ENCODE assay signal across 16 mouse cellular contexts in the genomic region with DNA sequence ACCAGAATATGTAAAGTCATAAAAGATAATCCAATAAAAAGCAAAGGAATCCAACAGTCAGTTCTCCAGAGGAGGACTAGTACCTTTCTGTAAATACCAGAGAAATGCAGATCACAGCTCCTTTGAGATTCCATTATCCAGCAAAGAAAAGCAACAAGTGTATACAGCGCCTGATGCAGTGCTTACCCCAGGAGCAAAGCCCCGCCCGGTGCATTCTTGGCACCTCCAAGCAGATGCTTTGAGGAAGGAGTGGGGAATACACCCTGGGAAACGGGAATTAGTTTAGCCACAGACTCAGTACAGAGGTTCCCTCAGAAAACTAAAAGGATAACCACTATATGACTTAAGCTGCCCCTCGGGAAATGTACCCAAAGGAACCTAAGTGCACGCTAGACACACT.
"Had no signal": no experiment of that assay in that cellular context is flagged by ENCODE, and none has a peak within 500 bp of the region (broad histone marks: within the 10 kb centered on the region; RNA-seq: fewer than 3 reads in every experiment).

No protein-coding gene starts in this region.

- DNase-seq: kidney, postnatal 36 days; lung, adult 2 months; lung, postnatal 10 days; retina, postnatal 1 day; right cerebral cortex, postnatal 4 days; spleen, adult 18-20 months; thymus, adult 18-20 months; thymus, postnatal 25 days had no signal

- H3K27ac ChIP-seq: kidney, postnatal 0 days; layer of hippocampus, adult 2 months; limb, embryonic 10.5 days; liver, embryonic 15.5 days; macrophage; midbrain, embryonic 15.5 days; neural tube, embryonic 12.5 days had no signal

- H3K4me3 ChIP-seq: layer of hippocampus, adult 2 months; limb, embryonic 10.5 days; liver, embryonic 15.5 days; megakaryocyte, embryonic 14.5 days; midbrain, embryonic 15.5 days; neural tube, embryonic 12.5 days had no signal
